In genomic region chr2:69380281-69380680, GRCm38 (mm10) we compare ENCODE assay signal across 9 mouse cellular contexts. TPM values are rescaled to one million over a fixed set of nuclear protein-coding genes. Genes with fewer than 3 reads are reported as not detected.
DNase-seq lines count a peak whose midpoint lies in the region; ATAC-seq lines count a peak whose summit lies in the region.
"Had no signal": no experiment of that assay in that cellular context is flagged by ENCODE, and none has a peak within 500 bp of the region (broad histone marks: within the 10 kb centered on the region; RNA-seq: fewer than 3 reads in every experiment).

Gene Dhrs9, plus strand, starts transcription at chr2:69380445.

- peak; percentile 95 to 97 for ATAC-seq in hematopoietic stem cell, adult 5-6 weeks (replicated peaks in 1 of 2; ENCODE audit: insufficient read depth in 1 of 2, low FRiP score in 2 of 2, low TSS enrichment in 1 of 2, low read depth in 1 of 2, poor library complexity in 2 of 2, severe bottlenecking in 2 of 2)
- no peak for ATAC-seq in midbrain, embryonic 16.5 days
- ATAC-seq in kidney, embryonic 16.5 days (ENCODE audit: low FRiP score, low TSS enrichment): no peak
- ATAC-seq in hindbrain, embryonic 14.5 days (ENCODE audit: low FRiP score): no peak

- no peak within 1 kb of the TSS for H3K4me2 ChIP-seq in midbrain, embryonic 16.5 days (ENCODE audit: low read length)
- no peak within 1 kb of the TSS for H3K4me2 ChIP-seq in kidney, embryonic 16.5 days (replicated peaks; ENCODE audit: low read depth, low read length)
- no peak within 1 kb of the TSS for H3K4me2 ChIP-seq in hindbrain, embryonic 14.5 days (replicated peaks)
- H3K4me2 ChIP-seq: limb, embryonic 13.5 days had no signal

- WGBS in midbrain, embryonic 16.5 days: 88% methylated on average over 13 of the region's 13 CpGs
- 63% methylated on average over 13 of the region's 13 CpGs for WGBS in kidney, embryonic 16.5 days
- WGBS in hindbrain, embryonic 14.5 days: 88% methylated on average over 13 of the region's 13 CpGs

- H3K4me1 ChIP-seq in megakaryocyte, embryonic 14.5 days: peaks cover 4% of the 10 kb centered on the region; the same call in 1 of the 2 replicates
- no peaks in the 10 kb centered on the region for H3K4me1 ChIP-seq in midbrain, embryonic 16.5 days (ENCODE audit: control insufficient read depth, insufficient read depth, low read length)
- 0 out of 2 replicates have a peak, but pooled peaks cover 2% of the 10 kb centered on the region for H3K4me1 ChIP-seq in kidney, embryonic 16.5 days (ENCODE audit: insufficient read depth, low read length)
- no peaks in the 10 kb centered on the region for H3K4me1 ChIP-seq in hindbrain, embryonic 14.5 days (replicated peaks; ENCODE audit: control insufficient read depth, insufficient read depth, low read length)

- no peak within 1 kb of the TSS for H3K9ac ChIP-seq in midbrain, embryonic 16.5 days (ENCODE audit: low read depth, low read length)
- H3K9ac ChIP-seq in kidney, embryonic 16.5 days (replicated peaks; ENCODE audit: low read length): no peak within 1 kb of the TSS
- no peak within 1 kb of the TSS for H3K9ac ChIP-seq in hindbrain, embryonic 14.5 days
- H3K9ac ChIP-seq: limb, embryonic 13.5 days had no signal

- H3K4me3 ChIP-seq in megakaryocyte, embryonic 14.5 days (replicated peaks): peak within 1 kb of the TSS; percentile 84
- no peak within 1 kb of the TSS for H3K4me3 ChIP-seq in midbrain, embryonic 16.5 days (ENCODE audit: low read depth, low read length)
- no peak within 1 kb of the TSS for H3K4me3 ChIP-seq in kidney, embryonic 16.5 days (ENCODE audit: low read length)
- no peak within 1 kb of the TSS for H3K4me3 ChIP-seq in hindbrain, embryonic 14.5 days (replicated peaks; ENCODE audit: low read length)
- H3K4me3 ChIP-seq: limb, embryonic 13.5 days had no signal

- H3K27ac ChIP-seq in midbrain, embryonic 16.5 days (ENCODE audit: low read length): no peak within 1 kb of the TSS
- H3K27ac ChIP-seq in kidney, embryonic 16.5 days (ENCODE audit: low read length): no peak within 1 kb of the TSS
- H3K27ac ChIP-seq in hindbrain, embryonic 14.5 days: no peak within 1 kb of the TSS
- H3K27ac ChIP-seq: limb, embryonic 13.5 days had no signal

- H3K27me3 ChIP-seq in megakaryocyte, embryonic 14.5 days (replicated peaks): peaks cover 4% of the 10 kb centered on the region
- no peaks in the 10 kb centered on the region for H3K27me3 ChIP-seq in midbrain, embryonic 16.5 days (ENCODE audit: control insufficient read depth, insufficient read depth, low read depth, low read length)
- no peaks in the 10 kb centered on the region for H3K27me3 ChIP-seq in kidney, embryonic 16.5 days (ENCODE audit: insufficient read depth, low read length)
- no peaks in the 10 kb centered on the region for H3K27me3 ChIP-seq in hindbrain, embryonic 14.5 days (ENCODE audit: control insufficient read depth, insufficient read depth, low read length)
- H3K27me3 ChIP-seq: limb, embryonic 13.5 days had no signal

- DNase-seq in 3T3-L1 (ENCODE audit: low read depth, low spot score): peak; percentile 98
- peak; percentile 79 for DNase-seq in CD4-positive helper T cell, adult 2 months (ENCODE audit: low read depth, low spot score)
- DNase-seq in hindbrain, embryonic 14.5 days (ENCODE audit: low spot score): no peak
- no peak for DNase-seq in cerebellum, postnatal 14 days

- H3K36me3 ChIP-seq in megakaryocyte, embryonic 14.5 days (replicated peaks; ENCODE audit: low read length): no peaks in the 10 kb centered on the region
- H3K36me3 ChIP-seq in midbrain, embryonic 16.5 days (ENCODE audit: control insufficient read depth, insufficient read depth, low read length): no peaks in the 10 kb centered on the region
- H3K36me3 ChIP-seq in kidney, embryonic 16.5 days (ENCODE audit: insufficient read depth, low read length): no peaks in the 10 kb centered on the region
- no peaks in the 10 kb centered on the region for H3K36me3 ChIP-seq in hindbrain, embryonic 14.5 days (replicated peaks; ENCODE audit: control insufficient read depth, insufficient read depth)
- H3K36me3 ChIP-seq: limb, embryonic 13.5 days had no signal

- peaks cover 3% of the 10 kb centered on the region; the same call in 1 of the 2 replicates for H3K9me3 ChIP-seq in megakaryocyte, embryonic 14.5 days
- no peaks in the 10 kb centered on the region for H3K9me3 ChIP-seq in midbrain, embryonic 16.5 days (replicated peaks; ENCODE audit: control insufficient read depth, low read length, poor library complexity, severe bottlenecking)
- H3K9me3 ChIP-seq in kidney, embryonic 16.5 days (ENCODE audit: low read length): no peaks in the 10 kb centered on the region
- no peaks in the 10 kb centered on the region for H3K9me3 ChIP-seq in hindbrain, embryonic 14.5 days (ENCODE audit: control insufficient read depth, low read length)
- H3K9me3 ChIP-seq: limb, embryonic 13.5 days had no signal

RNA-seq across cellular contexts. Expression of gene Dhrs9, which starts in this region (rescaled TPM):
- total RNA-seq in hematopoietic stem cell, adult 5-6 weeks (2017): 1.4 and 2.3 TPM in 2 replicates
- polyA plus RNA-seq in megakaryocyte, embryonic 14.5 days (2012; ENCODE audit: insufficient read depth, low replicate concordance): not detected in 2 replicates
- polyA plus RNA-seq in midbrain, embryonic 16.5 days (2015; fragmentation: Nextera tagmentation; extraction: Ambion mirVana): not detected in 2 replicates
- polyA plus RNA-seq in kidney, embryonic 16.5 days (2015; fragmentation: Nextera tagmentation; extraction: Ambion mirVana): not detected in 2 replicates
- not detected in 2 replicates for polyA plus RNA-seq in hindbrain, embryonic 14.5 days (2014; fragmentation: Nextera tagmentation; extraction: Ambion mirVana)
- polyA plus RNA-seq: limb, embryonic 13.5 days had no signal

Comparison
In these comparisons a context has a peak if more than half of its experiments do, and no peak if none do; other contexts are left out.
1. DNase-seq: peak in 3T3-L1 (single experiment) and CD4-positive helper T cell, adult 2 months (single experiment); none in hindbrain, embryonic 14.5 days (single experiment) and cerebellum, postnatal 14 days (0 of 2).
2. ATAC-seq: peak in hematopoietic stem cell, adult 5-6 weeks (2 of 2); none in midbrain, embryonic 16.5 days (single experiment), kidney, embryonic 16.5 days (single experiment) and hindbrain, embryonic 14.5 days (single experiment).